Comparison of ENCODE assay signal across 16 mouse cellular contexts in genomic region chr8:94209639-94210038, GRCm38 (mm10). TPM values are rescaled to one million over a fixed set of nuclear protein-coding genes. Genes with fewer than 3 reads are reported as not detected.
DNase-seq lines count a peak whose midpoint lies in the region; ATAC-seq lines count a peak whose summit lies in the region.
"Had no signal": no experiment of that assay in that cellular context is flagged by ENCODE, and none has a peak within 500 bp of the region (broad histone marks: within the 10 kb centered on the region; RNA-seq: fewer than 3 reads in every experiment).

No protein-coding gene starts in this region.

- no peaks in the 10 kb centered on the region for H3K9me3 ChIP-seq in forebrain, embryonic 13.5 days (replicated peaks)
- no peaks in the 10 kb centered on the region for H3K9me3 ChIP-seq in forebrain, embryonic 16.5 days (ENCODE audit: control insufficient read depth, low read length)
- H3K9me3 ChIP-seq in midbrain, embryonic 15.5 days, result no peaks in the 10 kb centered on the region
- no peaks in the 10 kb centered on the region for H3K9me3 ChIP-seq in midbrain, embryonic 16.5 days (replicated peaks; ENCODE audit: control insufficient read depth, low read length, poor library complexity, severe bottlenecking)
- H3K9me3 ChIP-seq: G1E; limb, embryonic 12.5 days; midbrain, embryonic 13.5 days; neural tube, embryonic 15.5 days had no signal

- no peak overlapping the region for H3K4me2 ChIP-seq in forebrain, embryonic 13.5 days
- H3K4me2 ChIP-seq in forebrain, embryonic 16.5 days (ENCODE audit: low read length), result no peak overlapping the region
- H3K4me2 ChIP-seq in midbrain, embryonic 15.5 days, result no peak overlapping the region
- H3K4me2 ChIP-seq in midbrain, embryonic 16.5 days (ENCODE audit: low read length), result no peak overlapping the region
- H3K4me2 ChIP-seq: hindbrain, embryonic 14.5 days; limb, embryonic 12.5 days; lung, embryonic 14.5 days; midbrain, embryonic 13.5 days; neural tube, embryonic 15.5 days had no signal

- peak; percentile 48 to 57 for DNase-seq in layer of hippocampus, postnatal 36 days
- peak; percentile 48 for DNase-seq in right cerebral cortex, postnatal 25 days
- no peak for DNase-seq in kidney, adult 18-20 months
- DNase-seq in adrenal gland, postnatal 4 days (ENCODE audit: low spot score in 2 of 2), result no peak
- DNase-seq: gastrocnemius, postnatal 10 days; lung, embryonic 14.5 days; thymus, postnatal 14 days had no signal

- ATAC-seq in forebrain, embryonic 13.5 days, result no peak
- ATAC-seq in forebrain, embryonic 16.5 days, result no peak
- ATAC-seq in midbrain, embryonic 15.5 days (replicated peaks), result no peak
- no peak for ATAC-seq in midbrain, embryonic 16.5 days
- ATAC-seq: midbrain, embryonic 13.5 days had no signal

- H3K27me3 ChIP-seq in forebrain, embryonic 13.5 days, result no peaks in the 10 kb centered on the region
- H3K27me3 ChIP-seq in forebrain, embryonic 16.5 days (replicated peaks; ENCODE audit: control insufficient read depth, insufficient read depth, low read length), result no peaks in the 10 kb centered on the region
- H3K27me3 ChIP-seq in midbrain, embryonic 15.5 days (replicated peaks), result no peaks in the 10 kb centered on the region; the same call in 1 of the 2 replicates
- H3K27me3 ChIP-seq in midbrain, embryonic 16.5 days (ENCODE audit: control insufficient read depth, insufficient read depth, low read depth, low read length), result no peaks in the 10 kb centered on the region
- H3K27me3 ChIP-seq: limb, embryonic 12.5 days; midbrain, embryonic 13.5 days had no signal

- no peaks in the 10 kb centered on the region for H3K36me3 ChIP-seq in forebrain, embryonic 13.5 days (ENCODE audit: poor library complexity, severe bottlenecking)
- H3K36me3 ChIP-seq in forebrain, embryonic 16.5 days (ENCODE audit: control insufficient read depth, insufficient read depth), result no peaks in the 10 kb centered on the region
- H3K36me3 ChIP-seq in midbrain, embryonic 15.5 days (replicated peaks), result no peaks in the 10 kb centered on the region
- no peaks in the 10 kb centered on the region for H3K36me3 ChIP-seq in midbrain, embryonic 16.5 days (ENCODE audit: control insufficient read depth, insufficient read depth, low read length)
- H3K36me3 ChIP-seq: G1E; limb, embryonic 12.5 days; midbrain, embryonic 13.5 days; neural tube, embryonic 15.5 days had no signal

- no peak overlapping the region for H3K27ac ChIP-seq in forebrain, embryonic 13.5 days
- no peak overlapping the region for H3K27ac ChIP-seq in forebrain, embryonic 16.5 days (ENCODE audit: low read length)
- 0 out of 2 replicates have a peak overlapping the region, but pooled peaks have one; percentile 29 for H3K27ac ChIP-seq in midbrain, embryonic 15.5 days
- no peak overlapping the region for H3K27ac ChIP-seq in midbrain, embryonic 16.5 days (ENCODE audit: low read length)
- H3K27ac ChIP-seq: hindbrain, embryonic 14.5 days; limb, embryonic 12.5 days; midbrain, embryonic 13.5 days; neural tube, embryonic 15.5 days had no signal

- H3K9ac ChIP-seq in forebrain, embryonic 13.5 days, result 0 out of 2 replicates have a peak overlapping the region, but pooled peaks have one; percentile 2
- H3K9ac ChIP-seq in forebrain, embryonic 16.5 days (replicated peaks; ENCODE audit: low read depth, low read length), result no peak overlapping the region
- H3K9ac ChIP-seq in midbrain, embryonic 15.5 days, result no peak overlapping the region
- H3K9ac ChIP-seq in midbrain, embryonic 16.5 days (ENCODE audit: low read depth, low read length), result no peak overlapping the region
- H3K9ac ChIP-seq: hindbrain, embryonic 14.5 days; limb, embryonic 12.5 days; lung, embryonic 14.5 days; midbrain, embryonic 13.5 days; neural tube, embryonic 15.5 days had no signal

- H3K4me3 ChIP-seq in forebrain, embryonic 13.5 days, result no peak overlapping the region
- no peak overlapping the region for H3K4me3 ChIP-seq in forebrain, embryonic 16.5 days (replicated peaks; ENCODE audit: low read length)
- no peak overlapping the region for H3K4me3 ChIP-seq in midbrain, embryonic 15.5 days
- no peak overlapping the region for H3K4me3 ChIP-seq in midbrain, embryonic 16.5 days (ENCODE audit: low read depth, low read length)
- H3K4me3 ChIP-seq: limb, embryonic 12.5 days; midbrain, embryonic 13.5 days; neural tube, embryonic 15.5 days had no signal

- peaks cover 7% of the 10 kb centered on the region; the same call in 1 of the 2 replicates for H3K4me1 ChIP-seq in forebrain, embryonic 13.5 days
- H3K4me1 ChIP-seq in forebrain, embryonic 16.5 days (replicated peaks; ENCODE audit: control insufficient read depth, insufficient read depth, low read length), result peaks cover 5% of the 10 kb centered on the region; the same call in 1 of the 2 replicates
- peaks cover 6% of the 10 kb centered on the region for H3K4me1 ChIP-seq in midbrain, embryonic 15.5 days
- peaks cover 5% of the 10 kb centered on the region for H3K4me1 ChIP-seq in midbrain, embryonic 16.5 days (ENCODE audit: control insufficient read depth, insufficient read depth, low read length)

- 76% methylated on average over 6 of the region's 6 CpGs for WGBS in forebrain, embryonic 13.5 days
- 59% methylated on average over 6 of the region's 6 CpGs for WGBS in forebrain, embryonic 16.5 days
- 65% methylated on average over 6 of the region's 6 CpGs for WGBS in midbrain, embryonic 15.5 days
- WGBS in midbrain, embryonic 16.5 days, result 61% methylated on average over 6 of the region's 6 CpGs

RNA-seq across cellular contexts. Expression of gene Nup93, which starts 4.7 kb away (rescaled TPM):
- polyA plus RNA-seq in forebrain, embryonic 13.5 days (2015; fragmentation: Nextera tagmentation; extraction: Ambion mirVana), result 83.6 and 98.8 TPM in 2 replicates
- 63.8 and 66.7 TPM in 2 replicates for polyA plus RNA-seq in forebrain, embryonic 16.5 days (2015; fragmentation: Nextera tagmentation; extraction: Ambion mirVana)
- polyA plus RNA-seq in midbrain, embryonic 15.5 days (2015; fragmentation: Nextera tagmentation; extraction: Ambion mirVana), result 61.1 and 63.4 TPM in 2 replicates
- 58.6 and 59.1 TPM in 2 replicates for polyA plus RNA-seq in midbrain, embryonic 16.5 days (2015; fragmentation: Nextera tagmentation; extraction: Ambion mirVana)
- total RNA-seq in layer of hippocampus, postnatal 36 days (2021), result 10 to 100 TPM; 56.7 to 74.8 TPM
- 10 to 100 TPM; 33.3 to 33.8 TPM for total RNA-seq in adrenal gland, postnatal 4 days (2021)

RNA-seq across cellular contexts. Expression of gene Mt1, which starts 30.8 kb away (rescaled TPM):
- 91.0 and 105 TPM in 2 replicates for polyA plus RNA-seq in forebrain, embryonic 13.5 days (2015; fragmentation: Nextera tagmentation; extraction: Ambion mirVana)
- polyA plus RNA-seq in forebrain, embryonic 16.5 days (2015; fragmentation: Nextera tagmentation; extraction: Ambion mirVana), result 75.0 and 96.2 TPM in 2 replicates
- polyA plus RNA-seq in midbrain, embryonic 15.5 days (2015; fragmentation: Nextera tagmentation; extraction: Ambion mirVana), result 61.7 and 74.3 TPM in 2 replicates
- 51.8 and 86.0 TPM in 2 replicates for polyA plus RNA-seq in midbrain, embryonic 16.5 days (2015; fragmentation: Nextera tagmentation; extraction: Ambion mirVana)
- 100 to 1,000 TPM; 532 to 675 TPM for total RNA-seq in layer of hippocampus, postnatal 36 days (2021)
- 100 to 1,000 TPM; 241 to 243 TPM for total RNA-seq in adrenal gland, postnatal 4 days (2021)

RNA-seq across cellular contexts. Expression of gene Mt2, which starts 37.2 kb away (rescaled TPM):
- polyA plus RNA-seq in forebrain, embryonic 13.5 days (2015; fragmentation: Nextera tagmentation; extraction: Ambion mirVana), result 41.0 and 48.0 TPM in 2 replicates
- 30.4 and 42.4 TPM in 2 replicates for polyA plus RNA-seq in forebrain, embryonic 16.5 days (2015; fragmentation: Nextera tagmentation; extraction: Ambion mirVana)
- polyA plus RNA-seq in midbrain, embryonic 15.5 days (2015; fragmentation: Nextera tagmentation; extraction: Ambion mirVana), result 13.9 and 16.5 TPM in 2 replicates
- 11.5 and 17.9 TPM in 2 replicates for polyA plus RNA-seq in midbrain, embryonic 16.5 days (2015; fragmentation: Nextera tagmentation; extraction: Ambion mirVana)
- total RNA-seq in layer of hippocampus, postnatal 36 days (2021), result 100 to 1,000 TPM; 418 to 575 TPM
- 100 to 1,000 TPM; 179 to 183 TPM for total RNA-seq in adrenal gland, postnatal 4 days (2021)

RNA-seq across cellular contexts. Expression of gene Mt3, which starts 57.2 kb away (rescaled TPM):
- 188 and 208 TPM in 2 replicates for polyA plus RNA-seq in forebrain, embryonic 13.5 days (2015; fragmentation: Nextera tagmentation; extraction: Ambion mirVana)
- 191 and 212 TPM in 2 replicates for polyA plus RNA-seq in forebrain, embryonic 16.5 days (2015; fragmentation: Nextera tagmentation; extraction: Ambion mirVana)
- 158 and 189 TPM in 2 replicates for polyA plus RNA-seq in midbrain, embryonic 15.5 days (2015; fragmentation: Nextera tagmentation; extraction: Ambion mirVana)
- polyA plus RNA-seq in midbrain, embryonic 16.5 days (2015; fragmentation: Nextera tagmentation; extraction: Ambion mirVana), result 141 and 227 TPM in 2 replicates
- 1,000 to 10,000 TPM; 1,130 to 1,248 TPM for total RNA-seq in layer of hippocampus, postnatal 36 days (2021)
- 1 to 10 TPM; 6.5 to 6.9 TPM for total RNA-seq in adrenal gland, postnatal 4 days (2021)
- total RNA-seq: G1E had no signal
- polyA plus RNA-seq: G1E had no signal

Comparison
In these comparisons a context has a peak if more than half of its experiments do, and no peak if none do; other contexts are left out.
1. DNase-seq: peak in layer of hippocampus, postnatal 36 days (2 of 2) and right cerebral cortex, postnatal 25 days (single experiment); none in kidney, adult 18-20 months (single experiment) and adrenal gland, postnatal 4 days (0 of 2).